Mouse (Mus musculus): ENCODE data around the gene Lrmp.

The Lrmp gene

GRCm38 (mm10) chr6:145197949-145198686 lies 82.7 kb downstream of the Lrmp start:
- DNase-seq (ENCODE audit: low read depth, low spot score), result no peak

DNA sequence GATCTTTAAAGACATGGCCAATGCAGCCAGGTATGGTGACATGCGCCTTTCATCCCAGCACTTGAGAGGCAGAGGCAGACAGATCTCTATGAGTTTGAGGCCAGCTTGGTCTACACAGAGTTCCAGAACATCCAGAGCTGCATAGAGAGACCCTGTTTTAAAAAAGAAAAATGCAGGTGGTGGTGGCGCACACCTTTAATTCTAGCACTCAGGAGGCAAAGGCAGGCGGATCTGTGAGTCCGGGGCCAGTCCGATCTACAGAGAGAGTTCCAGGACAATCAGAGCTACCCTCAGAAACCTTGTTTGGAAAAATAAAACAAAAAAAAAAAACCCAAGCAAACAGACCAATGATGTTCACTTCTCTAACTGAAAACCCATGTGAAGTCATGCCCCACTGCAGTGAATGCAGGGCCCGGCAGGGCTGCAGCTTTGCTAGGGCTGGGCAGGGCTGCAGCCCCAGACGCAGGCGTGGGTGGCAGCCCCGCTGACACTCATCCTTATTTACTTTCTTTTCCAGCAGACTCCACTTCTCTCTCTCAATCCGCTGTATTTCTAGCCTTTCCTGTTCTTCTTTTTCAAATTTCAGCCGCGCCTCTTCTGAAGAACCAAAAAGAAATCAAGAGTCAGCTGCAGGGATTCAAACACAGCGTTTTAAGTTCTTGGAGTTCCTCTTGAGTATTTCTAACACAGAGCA lies 87.1 kb downstream of the Lrmp start:
- DNase-seq (ENCODE audit: low read depth, low spot score), result no peak

- DNase-seq (ENCODE audit: low read depth, low spot score), result no peak
These were observed 89.0 kb downstream of the Lrmp start for GRCm38 (mm10) chr6:145204440-145204839.

GRCm38 (mm10) chr6:145205142-145205541 lies 89.7 kb downstream of the Lrmp start:
- no peak for DNase-seq (ENCODE audit: low read depth, low spot score)

GRCm38 (mm10) chr6:145210056-145210680 lies 94.7 kb downstream of the Lrmp start:
- no peak for DNase-seq (ENCODE audit: low read depth, low spot score)

DNA sequence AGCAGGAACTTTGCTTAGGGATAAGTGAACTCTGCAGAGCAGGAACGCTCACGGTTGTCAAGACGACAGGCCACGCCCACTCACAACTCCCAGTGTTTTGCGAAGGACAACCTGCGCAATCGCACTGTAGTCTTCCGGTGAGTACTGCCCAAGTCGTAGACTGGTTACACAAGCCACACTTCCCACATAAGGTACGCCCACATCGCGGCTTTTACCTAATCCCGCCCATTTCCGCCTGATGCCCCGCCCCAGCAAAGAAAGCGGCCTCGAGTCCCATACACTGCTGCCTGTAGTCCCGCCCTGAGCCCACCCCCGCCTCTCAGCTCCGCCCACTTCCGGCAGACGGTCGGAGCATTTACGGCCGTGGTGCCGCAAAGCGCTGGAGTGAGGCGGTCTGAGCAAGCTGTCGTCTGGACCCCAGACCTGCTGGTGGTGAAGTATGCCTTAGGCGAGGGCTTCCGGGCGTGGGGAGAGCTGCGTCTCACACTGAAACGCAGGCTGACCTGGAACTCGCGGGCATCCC lies 95.4 kb downstream of the Lrmp start, which contains the start of the genes Casc1 and Etfrf1:
TSS of gene Casc1 (minus strand) at position 190 of the 523 bp plus-strand sequence.
TSS of gene Etfrf1 (plus strand) at position 319 of the 523 bp plus-strand sequence.
- peak; percentile 100 for DNase-seq (ENCODE audit: low read depth, low spot score)

- DNase-seq (ENCODE audit: low read depth, low spot score), result peak; percentile 96
These were observed 96.2 kb downstream of the Lrmp start for GRCm38 (mm10) chr6:145211376-145212305.

- DNase-seq (ENCODE audit: low read depth, low spot score), result no peak
These were observed 98.5 kb downstream of the Lrmp start for GRCm38 (mm10) chr6:145213916-145214315.

DNA sequence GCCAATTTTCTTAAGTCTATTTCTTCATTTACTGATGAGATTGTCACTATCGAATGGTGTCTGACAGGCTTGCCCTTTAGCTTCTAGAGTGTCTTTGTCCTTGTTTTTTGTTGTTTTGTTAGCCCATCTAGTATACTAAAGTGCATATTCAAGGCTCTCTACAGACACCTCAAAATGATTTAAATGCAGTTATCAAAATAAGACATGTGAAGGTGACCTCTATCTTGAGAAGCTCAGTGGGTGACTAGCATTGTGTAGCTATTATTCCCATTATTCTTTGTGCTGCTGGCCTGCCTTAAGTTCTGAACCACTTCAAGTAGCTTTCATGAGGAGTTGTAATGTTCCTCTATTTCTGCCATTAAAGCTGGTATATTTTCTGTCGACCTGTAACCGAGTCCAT lies 100.4 kb downstream of the Lrmp start:
- no peak for DNase-seq (ENCODE audit: low read depth, low spot score)

- no peak for DNase-seq (ENCODE audit: low read depth, low spot score)
These were observed 108.8 kb downstream of the Lrmp start for GRCm38 (mm10) chr6:145224246-145224645.

Measured in ZHBTc4 (cell line).